Mouse (Mus musculus): Measurements from ENCODE around the gene Mob3a.

- TF ChIP-seq HCFC1 (IDR thresholded peaks at IDR 0.05; ENCODE audit: borderline replicate concordance, insufficient read depth, low read length) = no peak
- no peak for TF ChIP-seq MAFK (IDR thresholded peaks at IDR 0.05; ENCODE audit: insufficient read depth, low read depth, low read length)
- TF ChIP-seq CHD2 (IDR thresholded peaks at IDR 0.05; ENCODE audit: low read depth, low read length) = no peak
- no peak for TF ChIP-seq ZNF384 (IDR thresholded peaks at IDR 0.05; ENCODE audit: low read depth, low read length)
- TF ChIP-seq ZC3H11A (IDR thresholded peaks at IDR 0.05; ENCODE audit: borderline replicate concordance, low read depth, low read length) = no peak
Measured at GRCm38 (mm10) chr10:80677128-80677875, 24.5 kb downstream of the Mob3a start.

Data from ES-E14 (cell line).